Comparison of ENCODE assay signal across 10 mouse cellular contexts in the genomic region with DNA sequence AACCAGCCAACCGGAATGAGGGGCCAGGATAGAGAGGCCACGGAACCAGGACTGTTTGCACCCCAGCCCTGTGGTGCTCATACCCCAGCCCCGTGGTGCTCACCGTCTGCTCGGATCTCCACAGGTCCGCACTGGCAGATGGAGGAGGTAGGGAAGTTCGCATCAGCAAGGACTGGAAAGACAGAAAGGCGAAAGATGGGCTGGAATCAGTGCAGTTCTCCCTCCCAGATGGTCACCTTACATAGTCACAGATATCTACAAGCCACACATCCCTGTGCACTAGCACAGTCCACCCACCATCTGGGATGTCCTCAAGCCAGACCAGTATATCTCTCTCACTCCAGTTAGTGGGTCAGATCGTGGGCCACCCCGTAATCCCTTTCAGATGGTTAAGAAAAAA. TPM values are rescaled to one million over a fixed set of nuclear protein-coding genes. Genes with fewer than 3 reads are reported as not detected.
DNase-seq lines count a peak whose midpoint lies in the region; ATAC-seq lines count a peak whose summit lies in the region.
"Had no signal": no experiment of that assay in that cellular context is flagged by ENCODE, and none has a peak within 500 bp of the region (broad histone marks: within the 10 kb centered on the region; RNA-seq: fewer than 3 reads in every experiment).

No protein-coding gene starts in this region.

- DNase-seq in heart, adult 9 months (ENCODE audit: low spot score in 2 of 2): no peak
- peak; percentile 32 to 52 for DNase-seq in cerebellum, adult 18-20 months
- no peak for DNase-seq in hindbrain, embryonic 11.5 days (ENCODE audit: low spot score)
- DNase-seq in midbrain, embryonic 11.5 days (ENCODE audit: low spot score, missing footprints): peak; percentile 78
- DNase-seq in left cerebral cortex, adult 11 months (ENCODE audit: low spot score): no peak
- DNase-seq in spleen, postnatal 36 days (ENCODE audit: low spot score in 2 of 2): no peak

- peak overlapping the region; percentile 76 for H3K4me2 ChIP-seq in heart, embryonic 15.5 days
- H3K4me2 ChIP-seq in hindbrain, embryonic 11.5 days (replicated peaks; ENCODE audit: low read depth, low read length): peak overlapping the region; percentile 83; the same call in 1 of the 2 replicates
- H3K4me2 ChIP-seq in midbrain, embryonic 11.5 days: peak overlapping the region; percentile 58

- peak overlapping the region; percentile 92 for H3K27ac ChIP-seq in heart, embryonic 15.5 days
- H3K27ac ChIP-seq in hindbrain, embryonic 11.5 days (ENCODE audit: low read depth, low read length): no peak overlapping the region
- no peak overlapping the region for H3K27ac ChIP-seq in midbrain, embryonic 11.5 days (ENCODE audit: low read depth, low read length)

- H3K4me1 ChIP-seq in heart, embryonic 15.5 days (replicated peaks): peaks cover 17% of the 10 kb centered on the region
- no peaks in the 10 kb centered on the region for H3K4me1 ChIP-seq in hindbrain, embryonic 11.5 days (replicated peaks; ENCODE audit: control insufficient read depth, insufficient read depth, low read length)
- peaks cover 4% of the 10 kb centered on the region; the same call in 1 of the 2 replicates for H3K4me1 ChIP-seq in midbrain, embryonic 11.5 days (ENCODE audit: control insufficient read depth, insufficient read depth, low read length)

- WGBS in heart, embryonic 15.5 days: 69% methylated on average over 10 of the region's 10 CpGs
- 73% methylated on average over 10 of the region's 10 CpGs for WGBS in hindbrain, embryonic 11.5 days
- 77% methylated on average over 10 of the region's 10 CpGs for WGBS in midbrain, embryonic 11.5 days

- no peak; the same call in 1 of the 2 replicates for ATAC-seq in heart, embryonic 15.5 days (replicated peaks; ENCODE audit: insufficient number of reproducible peaks, insufficient read depth, low FRiP score, low read depth)
- ATAC-seq in hindbrain, embryonic 11.5 days (ENCODE audit: low FRiP score): no peak
- peak; percentile 38 for ATAC-seq in midbrain, embryonic 11.5 days (ENCODE audit: low FRiP score)
- ATAC-seq in megakaryocyte progenitor cell, adult 5-6 weeks (replicated peaks; ENCODE audit: poor library complexity): no peak

- H3K9ac ChIP-seq in heart, embryonic 15.5 days: peak overlapping the region; percentile 69
- H3K9ac ChIP-seq in hindbrain, embryonic 11.5 days (ENCODE audit: low read depth, low read length): peak overlapping the region; percentile 59; the same call in 1 of the 2 replicates
- peak overlapping the region; percentile 50; the same call in 1 of the 2 replicates for H3K9ac ChIP-seq in midbrain, embryonic 11.5 days (ENCODE audit: low read length)

- no peaks in the 10 kb centered on the region for H3K27me3 ChIP-seq in heart, embryonic 15.5 days
- H3K27me3 ChIP-seq in hindbrain, embryonic 11.5 days (ENCODE audit: control insufficient read depth, insufficient read depth, low read length): no peaks in the 10 kb centered on the region
- H3K27me3 ChIP-seq in midbrain, embryonic 11.5 days (ENCODE audit: control insufficient read depth, insufficient read depth, low read length): no peaks in the 10 kb centered on the region
- H3K27me3 ChIP-seq: CH12.LX had no signal

- H3K9me3 ChIP-seq in heart, embryonic 15.5 days (replicated peaks): no peaks in the 10 kb centered on the region
- no peaks in the 10 kb centered on the region for H3K9me3 ChIP-seq in hindbrain, embryonic 11.5 days (ENCODE audit: control insufficient read depth, low read length)
- H3K9me3 ChIP-seq in midbrain, embryonic 11.5 days (ENCODE audit: control insufficient read depth, low read length): no peaks in the 10 kb centered on the region

- H3K36me3 ChIP-seq in heart, embryonic 15.5 days: peaks cover 10% of the 10 kb centered on the region
- H3K36me3 ChIP-seq in hindbrain, embryonic 11.5 days (ENCODE audit: control insufficient read depth, insufficient read depth, low read length): peaks cover 3% of the 10 kb centered on the region; the same call in 1 of the 2 replicates
- H3K36me3 ChIP-seq in midbrain, embryonic 11.5 days (ENCODE audit: control insufficient read depth, insufficient read depth, low read length): peaks cover 2% of the 10 kb centered on the region

- H3K4me3 ChIP-seq in heart, embryonic 15.5 days: peak overlapping the region; percentile 59
- peak overlapping the region; percentile 30; the same call in 1 of the 2 replicates for H3K4me3 ChIP-seq in hindbrain, embryonic 11.5 days (ENCODE audit: low read depth, low read length)
- H3K4me3 ChIP-seq in midbrain, embryonic 11.5 days (ENCODE audit: low read depth, low read length): peak overlapping the region; percentile 26; the same call in 1 of the 2 replicates

RNA-seq across cellular contexts. Expression of a gene that starts 0.7 kb away (rescaled TPM):
- polyA plus RNA-seq in heart, embryonic 15.5 days (2015; fragmentation: Nextera tagmentation; extraction: Ambion mirVana): 79.5 and 107 TPM in 2 replicates
- polyA plus RNA-seq in hindbrain, embryonic 11.5 days (2014; fragmentation: Nextera tagmentation; extraction: Ambion mirVana): 17.7 and 18.4 TPM in 2 replicates
- polyA plus RNA-seq in midbrain, embryonic 11.5 days (2014; fragmentation: Nextera tagmentation; extraction: Ambion mirVana): 13.5 and 13.8 TPM in 2 replicates
- total RNA-seq in megakaryocyte progenitor cell, adult 5-6 weeks (2015): 6.9 and 7.9 TPM in 2 replicates
- total RNA-seq in megakaryocyte progenitor cell, adult 5-6 weeks (2017): 10.8 and 11.5 TPM in 2 replicates

RNA-seq across cellular contexts. Expression of a gene that starts 8.3 kb away (rescaled TPM):
- 0.29 TPM in 1 of 2 replicates, not detected in the other for polyA plus RNA-seq in heart, embryonic 15.5 days (2015; fragmentation: Nextera tagmentation; extraction: Ambion mirVana)
- polyA plus RNA-seq in hindbrain, embryonic 11.5 days (2014; fragmentation: Nextera tagmentation; extraction: Ambion mirVana): 0.27 TPM in 1 of 2 replicates, not detected in the other
- polyA plus RNA-seq in midbrain, embryonic 11.5 days (2014; fragmentation: Nextera tagmentation; extraction: Ambion mirVana): not detected in 2 replicates
- not detected in 2 replicates for total RNA-seq in megakaryocyte progenitor cell, adult 5-6 weeks (2015)
- total RNA-seq in megakaryocyte progenitor cell, adult 5-6 weeks (2017): not detected in 2 replicates
- total RNA-seq: CH12.LX; common myeloid progenitor, adult 5-6 weeks had no signal

RNA-seq across cellular contexts. Expression of a gene that starts 14.1 kb away (rescaled TPM):
- 11.1 and 11.7 TPM in 2 replicates for polyA plus RNA-seq in heart, embryonic 15.5 days (2015; fragmentation: Nextera tagmentation; extraction: Ambion mirVana)
- 15.2 and 15.8 TPM in 2 replicates for polyA plus RNA-seq in hindbrain, embryonic 11.5 days (2014; fragmentation: Nextera tagmentation; extraction: Ambion mirVana)
- 12.1 and 14.7 TPM in 2 replicates for polyA plus RNA-seq in midbrain, embryonic 11.5 days (2014; fragmentation: Nextera tagmentation; extraction: Ambion mirVana)
- total RNA-seq in megakaryocyte progenitor cell, adult 5-6 weeks (2015): 26.1 and 31.7 TPM in 2 replicates
- total RNA-seq in megakaryocyte progenitor cell, adult 5-6 weeks (2017): 15.7 and 23.4 TPM in 2 replicates

RNA-seq across cellular contexts. Expression of a gene that starts 14.8 kb away (rescaled TPM):
- 192 and 217 TPM in 2 replicates for polyA plus RNA-seq in heart, embryonic 15.5 days (2015; fragmentation: Nextera tagmentation; extraction: Ambion mirVana)
- polyA plus RNA-seq in hindbrain, embryonic 11.5 days (2014; fragmentation: Nextera tagmentation; extraction: Ambion mirVana): 168 and 184 TPM in 2 replicates
- 163 and 178 TPM in 2 replicates for polyA plus RNA-seq in midbrain, embryonic 11.5 days (2014; fragmentation: Nextera tagmentation; extraction: Ambion mirVana)
- total RNA-seq in megakaryocyte progenitor cell, adult 5-6 weeks (2015): 108 and 109 TPM in 2 replicates
- 95.5 and 147 TPM in 2 replicates for total RNA-seq in megakaryocyte progenitor cell, adult 5-6 weeks (2017)

RNA-seq across cellular contexts. Expression of a gene that starts 19.1 kb away (rescaled TPM):
- 0.45 and 0.67 TPM in 2 replicates for polyA plus RNA-seq in heart, embryonic 15.5 days (2015; fragmentation: Nextera tagmentation; extraction: Ambion mirVana)
- 11.2 and 12.1 TPM in 2 replicates for polyA plus RNA-seq in hindbrain, embryonic 11.5 days (2014; fragmentation: Nextera tagmentation; extraction: Ambion mirVana)
- 7.6 and 8.8 TPM in 2 replicates for polyA plus RNA-seq in midbrain, embryonic 11.5 days (2014; fragmentation: Nextera tagmentation; extraction: Ambion mirVana)
- total RNA-seq in megakaryocyte progenitor cell, adult 5-6 weeks (2015): not detected in 2 replicates
- total RNA-seq in megakaryocyte progenitor cell, adult 5-6 weeks (2017): not detected in 2 replicates
- total RNA-seq: CH12.LX; common myeloid progenitor, adult 5-6 weeks had no signal

Comparison
In these comparisons a context has a peak if more than half of its experiments do, and no peak if none do; other contexts are left out.
1. DNase-seq: peak in cerebellum, adult 18-20 months (2 of 2) and midbrain, embryonic 11.5 days (single experiment); none in heart, adult 9 months (0 of 2), hindbrain, embryonic 11.5 days (single experiment), left cerebral cortex, adult 11 months (single experiment) and spleen, postnatal 36 days (0 of 2).
2. Peak in every context shown above with its lines, with median percentiles within 50 percentile points of each other: H3K4me2 ChIP-seq, H3K4me3 ChIP-seq and H3K9ac ChIP-seq.